Mouse (Mus musculus): Measurements from ENCODE around the gene Mthfd2l. TPM values are rescaled to one million over a fixed set of nuclear protein-coding genes. Genes with fewer than 3 reads are reported as not detected.

Mthfd2l gene
- total RNA-seq (2014; rRNA removed) (74.5 and 76.1 TPM in 2 replicates), polyA plus RNA-seq (2015; fragmentation: Nextera tagmentation; extraction: Ambion mirVana) (43.3 and 46.6 TPM in 2 replicates)

DNA sequence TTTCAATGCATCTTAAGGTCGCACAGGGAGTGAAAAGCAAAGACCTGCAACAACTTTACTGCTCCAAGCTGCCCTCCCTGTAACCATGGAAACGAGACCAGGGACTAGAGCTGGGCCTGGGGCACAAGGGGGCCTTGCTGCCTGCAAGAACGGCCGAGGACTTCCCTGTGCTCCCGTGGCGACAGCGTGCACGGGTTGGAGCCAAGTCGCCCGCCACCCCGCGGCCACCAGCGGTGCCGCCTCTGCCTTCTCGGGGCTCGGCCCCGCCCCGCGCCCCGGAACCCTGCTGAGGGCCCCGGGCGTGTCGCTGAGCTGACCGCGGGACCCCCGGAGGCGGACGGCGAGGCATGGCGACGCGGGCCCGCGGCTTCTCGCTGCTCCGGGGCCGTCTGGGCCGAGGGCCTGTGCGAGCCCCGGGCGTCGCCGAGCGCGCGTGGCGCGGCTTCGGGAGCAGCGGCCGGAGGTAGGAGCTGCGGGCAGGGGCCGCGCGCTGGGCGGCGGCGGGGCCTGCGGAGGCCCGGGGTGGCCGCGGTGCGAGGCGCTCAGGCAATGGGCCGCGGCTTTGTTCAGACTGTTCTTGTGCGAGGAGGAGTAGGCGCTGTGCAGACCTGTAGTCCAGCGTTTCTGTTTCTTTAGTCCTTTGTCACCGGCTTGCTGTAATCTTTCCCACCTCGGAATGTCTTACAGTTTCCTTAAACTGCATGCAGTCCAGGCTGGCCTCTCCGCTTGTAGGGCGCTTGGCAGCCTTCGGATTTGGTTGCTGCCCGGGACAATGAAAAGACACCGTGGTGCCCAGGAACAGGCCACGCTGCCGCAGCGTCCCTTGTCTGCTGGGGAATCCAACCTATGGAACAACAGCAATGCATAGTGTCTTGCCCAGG lies at the start of gene Mthfd2l:
Gene Mthfd2l (plus strand): TSS at position 147 of the 881 bp plus-strand sequence.
- Histone ChIP-seq H3K4me3 (ENCODE audit: low read depth, low read length) (peak within 1 kb of the TSS; percentile 74), H3K4me2 (ENCODE audit: low read depth) (peak within 1 kb of the TSS; percentile 69), H3K4me1 (ENCODE audit: insufficient read depth) (peaks cover 7% of the 10 kb centered on the region), H3K27me3 (ENCODE audit: insufficient read depth, low read length) (no peaks in the 10 kb centered on the region), H3K36me3 (ENCODE audit: insufficient read depth) (peaks cover 5% of the 10 kb centered on the region), H3K9ac (peak within 1 kb of the TSS; percentile 98), H3K9me3 (ENCODE audit: low read length) (no peaks in the 10 kb centered on the region), H3K27ac (ENCODE audit: low read depth, low read length) (peak within 1 kb of the TSS; percentile 98)
- ATAC-seq (peak; percentile 95), DNase-seq (peak; percentile 88)
- under 1% methylated on average over 77 of the region's 79 CpGs for WGBS
- TF ChIP-seq CTCF (IDR thresholded peaks at IDR 0.05; ENCODE audit: low read depth), result peak; percentile 69

DNA sequence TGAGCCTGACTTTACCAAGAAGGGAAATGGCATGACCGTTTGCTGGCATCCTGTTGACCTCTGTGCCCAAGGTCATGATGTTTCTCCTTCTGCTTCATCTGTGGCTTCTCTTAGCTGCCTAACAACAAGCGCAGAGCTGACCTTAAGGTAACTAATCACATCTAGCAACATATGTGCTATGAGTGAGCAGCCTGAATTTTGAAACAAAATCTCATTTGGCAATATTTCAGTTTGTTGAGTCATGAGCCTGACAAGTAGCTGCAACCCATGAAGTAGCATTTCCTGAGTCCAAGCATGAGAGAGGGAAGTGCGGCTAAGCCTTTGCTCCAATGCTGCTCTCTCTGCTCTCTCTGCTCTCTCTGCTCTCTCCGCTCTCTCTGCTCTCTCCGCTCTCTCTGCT lies 49.2 kb upstream of the Mthfd2l start:
- Histone ChIP-seq H3K36me3 (ENCODE audit: insufficient read depth) (no peaks in the 10 kb centered on the region), H3K4me3 (ENCODE audit: low read depth, low read length) (no peak overlapping the region), H3K9me3 (ENCODE audit: low read length) (no peaks in the 10 kb centered on the region), H3K27ac (ENCODE audit: low read depth, low read length) (no peak overlapping the region), H3K4me2 (ENCODE audit: low read depth) (no peak overlapping the region), H3K27me3 (ENCODE audit: insufficient read depth, low read length) (no peaks in the 10 kb centered on the region), H3K9ac (no peak overlapping the region), H3K4me1 (ENCODE audit: insufficient read depth) (no peaks in the 10 kb centered on the region)
- no peak for TF ChIP-seq CTCF (IDR thresholded peaks at IDR 0.05; ENCODE audit: low read depth)
- WGBS, result 98% methylated on average over 5 of the region's 5 CpGs
- no peak for DNase-seq
- ATAC-seq, result no peak

DNA sequence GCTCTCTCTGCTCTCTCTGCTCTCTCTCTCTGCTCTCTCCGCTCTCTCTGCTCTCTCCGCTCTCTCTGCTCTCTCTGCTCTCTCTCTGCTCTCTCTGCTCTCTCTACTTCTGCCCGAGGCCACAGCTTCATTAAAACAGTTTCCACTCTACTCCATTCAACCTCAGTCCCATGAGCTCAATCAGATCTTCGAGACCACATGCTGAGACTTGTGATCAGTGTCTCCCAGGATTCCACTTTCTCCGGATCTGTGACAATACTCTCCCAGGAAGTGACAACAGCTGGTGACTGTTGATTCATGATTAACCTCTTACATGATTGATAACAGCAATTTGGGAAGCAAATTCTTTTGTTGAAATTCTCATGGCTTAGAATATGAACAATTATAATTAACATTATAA lies 48.8 kb upstream of the Mthfd2l start:
- Histone ChIP-seq H3K4me2 (ENCODE audit: low read depth) (no peak overlapping the region), H3K27me3 (ENCODE audit: insufficient read depth, low read length) (no peaks in the 10 kb centered on the region), H3K4me1 (ENCODE audit: insufficient read depth) (no peaks in the 10 kb centered on the region), H3K9ac (no peak overlapping the region), H3K36me3 (ENCODE audit: insufficient read depth) (no peaks in the 10 kb centered on the region), H3K27ac (ENCODE audit: low read depth, low read length) (no peak overlapping the region), H3K4me3 (ENCODE audit: low read depth, low read length) (no peak overlapping the region), H3K9me3 (ENCODE audit: low read length) (no peaks in the 10 kb centered on the region)
- ATAC-seq, result no peak
- TF ChIP-seq CTCF (IDR thresholded peaks at IDR 0.05; ENCODE audit: low read depth), result no peak
- 82% methylated on average over 5 of the region's 5 CpGs for WGBS
- DNase-seq, result no peak

DNA sequence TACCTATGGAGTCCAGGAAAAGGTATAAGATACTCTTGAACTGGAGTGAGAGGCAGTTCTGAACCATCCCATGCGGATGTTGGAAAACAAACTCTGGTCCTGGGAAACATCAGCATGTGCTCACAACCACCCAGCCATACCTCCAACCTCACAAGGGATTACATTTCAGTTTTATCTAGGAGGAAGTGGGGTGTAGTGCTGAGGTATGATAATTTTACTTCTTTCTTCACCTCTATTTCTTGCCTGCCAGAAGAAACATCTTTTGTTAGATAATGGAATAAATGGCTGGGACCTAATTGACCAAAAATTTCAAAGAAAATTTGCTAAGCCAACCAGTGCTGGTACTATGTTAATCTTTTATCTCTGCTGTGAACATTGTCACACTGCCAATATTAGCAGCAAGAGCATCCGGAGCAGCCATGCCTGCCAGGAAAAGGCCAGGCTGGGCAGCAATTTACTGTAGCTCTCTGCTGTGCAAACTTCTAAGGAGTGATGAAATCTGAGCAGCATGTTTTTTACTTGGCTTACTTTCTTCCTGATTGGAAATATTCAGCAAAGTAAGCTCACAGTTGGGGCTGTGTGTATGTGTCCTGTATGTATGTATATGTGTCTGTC lies 46.2 kb upstream of the Mthfd2l start:
- Histone ChIP-seq H3K4me2 (ENCODE audit: low read depth) (no peak overlapping the region), H3K36me3 (ENCODE audit: insufficient read depth) (no peaks in the 10 kb centered on the region), H3K27ac (ENCODE audit: low read depth, low read length) (no peak overlapping the region), H3K27me3 (ENCODE audit: insufficient read depth, low read length) (no peaks in the 10 kb centered on the region), H3K9me3 (ENCODE audit: low read length) (no peaks in the 10 kb centered on the region), H3K4me3 (ENCODE audit: low read depth, low read length) (no peak overlapping the region), H3K4me1 (ENCODE audit: insufficient read depth) (no peaks in the 10 kb centered on the region), H3K9ac (no peak overlapping the region)
- DNase-seq, result no peak
- WGBS, result 57% methylated on average over 2 of the region's 2 CpGs
- TF ChIP-seq CTCF (IDR thresholded peaks at IDR 0.05; ENCODE audit: low read depth), result no peak
- ATAC-seq, result peak; percentile 27; the same call in 1 of the 2 replicates

DNA sequence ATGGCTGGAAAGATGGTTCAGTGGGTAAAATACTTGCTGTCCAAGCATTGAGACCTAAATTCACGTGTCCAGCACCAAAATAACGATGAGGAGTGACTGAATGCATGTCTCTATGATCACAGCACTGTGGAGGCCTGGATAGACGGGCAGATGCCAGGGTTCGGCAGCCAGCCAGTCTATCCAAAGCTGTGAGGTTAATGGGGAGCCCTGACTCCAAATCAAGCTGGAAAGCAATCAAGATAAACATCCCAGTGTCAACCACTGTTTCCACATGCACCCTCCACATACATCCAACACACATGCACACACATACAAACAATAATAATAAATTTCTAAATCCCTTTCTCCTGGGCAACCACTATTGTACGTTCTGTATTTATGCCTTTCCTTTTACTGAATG lies 42.3 kb upstream of the Mthfd2l start:
- Histone ChIP-seq H3K9ac (no peak overlapping the region), H3K27me3 (ENCODE audit: insufficient read depth, low read length) (no peaks in the 10 kb centered on the region), H3K4me3 (ENCODE audit: low read depth, low read length) (no peak overlapping the region), H3K9me3 (ENCODE audit: low read length) (no peaks in the 10 kb centered on the region), H3K27ac (ENCODE audit: low read depth, low read length) (no peak overlapping the region), H3K4me2 (ENCODE audit: low read depth) (no peak overlapping the region), H3K36me3 (ENCODE audit: insufficient read depth) (no peaks in the 10 kb centered on the region), H3K4me1 (ENCODE audit: insufficient read depth) (no peaks in the 10 kb centered on the region)
- no peak for TF ChIP-seq CTCF (IDR thresholded peaks at IDR 0.05; ENCODE audit: low read depth)
- 64% methylated on average over 5 of the region's 5 CpGs for whole genome bisulfite sequencing
- DNase-seq (no peak), ATAC-seq (no peak)

DNA sequence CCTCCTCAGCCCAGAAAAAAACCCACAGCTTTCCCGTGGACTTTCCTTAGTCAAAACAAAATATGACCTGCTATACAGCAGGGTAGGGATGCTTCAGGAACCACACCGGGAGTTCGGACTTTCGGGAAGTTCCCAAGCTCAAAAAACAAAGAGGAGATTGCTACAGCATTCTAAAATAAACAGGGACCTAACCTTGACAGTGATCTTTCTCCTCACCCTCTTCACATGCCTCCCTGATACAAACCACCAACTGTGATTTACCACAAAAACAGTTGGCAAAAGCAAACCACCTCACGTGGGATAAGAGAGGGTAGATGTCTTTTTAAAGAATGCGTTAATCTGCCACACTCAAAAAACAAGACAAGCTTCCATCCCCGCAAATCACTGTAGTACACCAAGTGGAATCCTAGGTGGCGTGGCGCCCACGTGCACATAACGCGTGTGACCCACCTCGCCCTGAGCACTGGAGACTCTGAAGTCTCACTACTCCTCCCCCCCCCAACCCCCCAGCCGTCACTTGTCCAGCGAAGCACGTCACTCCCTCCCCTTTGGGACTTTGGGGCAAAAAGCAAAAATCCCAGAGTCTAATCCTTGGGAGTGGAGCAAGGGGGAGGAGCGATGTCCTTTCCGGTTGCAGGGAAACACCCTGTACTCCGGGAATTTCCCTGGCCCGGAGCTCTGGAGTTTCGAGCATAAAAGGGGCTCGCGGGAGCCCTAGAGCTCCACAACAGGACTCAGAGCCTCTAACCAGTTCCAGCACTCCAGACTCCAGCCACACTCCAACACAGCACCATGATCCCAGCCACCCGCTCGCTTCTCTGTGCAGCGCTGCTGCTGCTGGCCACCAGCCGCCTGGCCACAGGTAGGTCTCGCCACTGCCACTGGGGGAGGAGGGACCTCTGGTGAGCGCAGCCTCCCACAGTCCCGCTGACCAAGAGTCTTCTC lies 40.1 kb upstream of the Mthfd2l start, which contains the start of gene Cxcl1:
Gene Cxcl1 (plus strand): TSS at position 723 of the 945 bp plus-strand sequence.
- TF ChIP-seq CTCF (IDR thresholded peaks at IDR 0.05; ENCODE audit: low read depth), result peak; percentile 66
- peak within 1 kb of the TSS; percentile 93 for H3K4me2 ChIP-seq (ENCODE audit: low read depth)
- ATAC-seq, result peak; percentile 91
- H3K9me3 ChIP-seq (ENCODE audit: low read length), result no peaks in the 10 kb centered on the region
- no peak within 1 kb of the TSS for H3K27ac ChIP-seq (ENCODE audit: low read depth, low read length)
- H3K36me3 ChIP-seq (ENCODE audit: insufficient read depth), result no peaks in the 10 kb centered on the region
- peak within 1 kb of the TSS; percentile 49 for H3K9ac ChIP-seq
- H3K4me3 ChIP-seq (ENCODE audit: low read depth, low read length), result peak within 1 kb of the TSS; percentile 46
- DNase-seq, result peak; percentile 65
- no peaks in the 10 kb centered on the region for H3K4me1 ChIP-seq (ENCODE audit: insufficient read depth)
- 9% methylated on average over 30 of the region's 30 CpGs for whole genome bisulfite sequencing
- no peaks in the 10 kb centered on the region for H3K27me3 ChIP-seq (ENCODE audit: insufficient read depth, low read length)
